Mouse (Mus musculus) gonadal fat pad, adult 2 months (tissue): ENCODE data around the gene Myh11. TPM values are rescaled to one million over a fixed set of nuclear protein-coding genes. Genes with fewer than 3 reads are reported as not detected.
A peak's percentile ranks its signal among the peaks of the same experiment; 100 is the strongest.
"Not testable (repeated sequence)": the region's sequence is repeated elsewhere in the genome, so short reads cannot be mapped to it uniquely, and the experiment has no call there.

Source experiments
- DNase-seq: peaks from one replicate; pipeline ENCODE4 v3.0.0-alpha.2; 2012; ENCODE audit warnings: low read depth
- polyA plus RNA-seq: library from polyadenylated mRNA; depleted of rRNA; stranded (reverse); fragments of >200 nt; gene quantifications from 2 replicates; pipeline ENCODE4 v1.2.3, GENCODE M21; 2012; rRNA removed

The Myh11 gene
- polyA plus RNA-seq, 1 experiment = 119 TPM

- no peak for DNase-seq
Measured at GRCm38 (mm10) chr16:14162988-14163416, 128.2 kb downstream of the Myh11 start, which contains the start of the genes Nde1 and Marf1. Nde1 (plus strand) TSS chr16:14163275. Marf1 (minus strand) TSS chr16:14163351.

- DNase-seq = no peak
Measured at GRCm38 (mm10) chr16:14160941-14161340, 130.2 kb downstream of the Myh11 start.

GRCm38 (mm10) chr16:14159746-14160131 lies 131.4 kb downstream of the Myh11 start:
- DNase-seq = no peak

- peak; percentile 65 for DNase-seq
Measured at GRCm38 (mm10) chr16:14158936-14159745, 132.0 kb downstream of the Myh11 start.

GRCm38 (mm10) chr16:14158536-14158935 lies 132.6 kb downstream of the Myh11 start:
- no peak for DNase-seq

GRCm38 (mm10) chr16:14156312-14156711 lies 134.9 kb downstream of the Myh11 start:
- no peak for DNase-seq

- DNase-seq = not testable (repeated sequence)
Measured at GRCm38 (mm10) chr16:14155638-14156037, 135.5 kb downstream of the Myh11 start.

GRCm38 (mm10) chr16:14151718-14152117 lies 139.5 kb downstream of the Myh11 start:
- DNase-seq = no peak

- no peak for DNase-seq
Measured at GRCm38 (mm10) chr16:14147712-14148111, 143.5 kb downstream of the Myh11 start.

Other genes starting within 250 kb of the Myh11 start
- gene Nde1, start 128.1 kb downstream of the Myh11 start, polyA plus RNA-seq = 38.8 and 40.1 TPM in 2 replicates
- gene Marf1, start 128.0 kb downstream of the Myh11 start, polyA plus RNA-seq = 15.0 and 15.6 TPM in 2 replicates
- gene Fopnl, start 26.0 kb upstream of the Myh11 start, polyA plus RNA-seq = 56.3 and 73.7 TPM in 2 replicates
- 44.4 and 48.5 TPM in 2 replicates for gene Abcc1, start 70.2 kb upstream of the Myh11 start, polyA plus RNA-seq